Mouse (Mus musculus) CH12.LX (cell line): ENCODE results near the gene Thsd7b. TPM values are rescaled to one million over a fixed set of nuclear protein-coding genes. Genes with fewer than 3 reads are reported as not detected.
A peak's percentile ranks its signal among the peaks of the same experiment; 100 is the strongest.

Experiments used
- DNase-seq: peaks from one replicate; pipeline ENCODE4 v3.0.0-alpha.2; 2013; ENCODE audit errors: extremely low read depth
- H3K27ac ChIP-seq: 2 replicates; pipeline ENCODE4 v1.5.1; 2012; ENCODE audit warnings: low read depth, mild to moderate bottlenecking, control low read depth, moderate library complexity; ENCODE audit not compliant: insufficient read depth
- H3K27me3 ChIP-seq: replicated peaks from 2 replicates; pipeline ENCODE3; 2012; ENCODE audit warnings: inconsistent platforms
- H3K36me3 ChIP-seq, 2 experiments: replicated peaks in 1 of 2; 2 replicates each; pipeline versions ENCODE3 to v1.6.1; 2012; ENCODE audit warnings: inconsistent platforms in 1 of 2, low read length in 1 of 2, mild to moderate bottlenecking in 1 of 2, mixed read lengths in 1 of 2, moderate library complexity in 1 of 2; ENCODE audit not compliant: control insufficient read depth in 1 of 2, insufficient read depth in 1 of 2
- H3K4me1 ChIP-seq, 2 experiments: 2 replicates each; pipeline ENCODE4 v1.6.1; 2012; ENCODE audit warnings: inconsistent platforms in 1 of 2, moderate library complexity in 1 of 2; ENCODE audit not compliant: insufficient read depth in 2 of 2, control insufficient read depth in 1 of 2
- H3K4me2 ChIP-seq: 2 replicates; pipeline ENCODE4 v1.6.1; 2012; ENCODE audit warnings: low read depth, mild to moderate bottlenecking, control low read depth; ENCODE audit not compliant: poor library complexity, insufficient read depth, severe bottlenecking
- H3K4me3 ChIP-seq, 3 experiments: fragments of 150-350 bp in 1 of 3; sonication (generic) in 1 of 3; replicated peaks in 1 of 3; 2 replicates each; pipeline versions ENCODE3 to v1.5.1; 2011 to 2012; ENCODE audit warnings: low read depth in 2 of 3, low read length in 2 of 3, mild to moderate bottlenecking in 2 of 3, moderate library complexity in 2 of 3, control low read depth in 1 of 3, improper control_type of control experiment in 1 of 3, inconsistent platforms in 1 of 3, mixed read lengths in 1 of 3; ENCODE audit not compliant: poor library complexity in 1 of 3
- H3K79me2 ChIP-seq: replicated peaks from 2 replicates; pipeline ENCODE4 v1.6.1; 2012; ENCODE audit warnings: mild to moderate bottlenecking, moderate library complexity; ENCODE audit not compliant: control insufficient read depth, poor library complexity, insufficient read depth, severe bottlenecking; ENCODE audit errors: extremely low read depth
- H3K9ac ChIP-seq: 2 replicates; pipeline ENCODE4 v1.6.1; 2012; ENCODE audit warnings: low read depth, mild to moderate bottlenecking, control low read depth, moderate library complexity; ENCODE audit not compliant: insufficient read depth
- H3K9me3 ChIP-seq: replicated peaks from 2 replicates; pipeline ENCODE3; 2012; ENCODE audit warnings: low read length, inconsistent platforms, mixed read lengths
- BHLHE40 ChIP-seq: IDR thresholded peaks from 2 replicates; pipeline ENCODE4 v1.6.1; 2011; ENCODE audit warnings: mild to moderate bottlenecking, low read depth, low read length, improper control_type of control experiment
- CHD2 ChIP-seq: IDR thresholded peaks from 2 replicates; pipeline ENCODE4 v1.6.1; 2011; ENCODE audit warnings: low read length, improper control_type of control experiment
- CTCF ChIP-seq, 2 experiments: IDR thresholded peaks in 1 of 2; conservative IDR thresholded peaks in 1 of 2; 2 replicates each; pipeline ENCODE4 v1.5.1; 2011 to 2012; ENCODE audit warnings: low read depth in 2 of 2, low read length in 2 of 2, improper control_type of control experiment in 1 of 2, inconsistent platforms in 1 of 2, mild to moderate bottlenecking in 1 of 2, moderate library complexity in 1 of 2
- E2F4 ChIP-seq: IDR thresholded peaks from 2 replicates; pipeline ENCODE4 v1.6.1; 2011; ENCODE audit warnings: low read depth, low read length, improper control_type of control experiment; ENCODE audit not compliant: insufficient replicate concordance
- EP300 ChIP-seq: IDR thresholded peaks from 2 replicates; pipeline ENCODE4 v1.6.1; 2011; ENCODE audit warnings: low read length, improper control_type of control experiment
- ETS1 ChIP-seq: conservative IDR thresholded peaks from 2 replicates; pipeline ENCODE4 v1.6.1; 2012; ENCODE audit warnings: low read depth, mild to moderate bottlenecking, inconsistent platforms, low read length, improper control_type of control experiment, moderate library complexity
- GABPA ChIP-seq: IDR thresholded peaks from 2 replicates; pipeline ENCODE4 v1.6.1; 2012; ENCODE audit warnings: low read depth, low read length, improper control_type of control experiment, inconsistent platforms; ENCODE audit not compliant: insufficient replicate concordance
- HCFC1 ChIP-seq: IDR thresholded peaks from 2 replicates; pipeline ENCODE4 v1.6.1; 2012; ENCODE audit warnings: low read depth, mild to moderate bottlenecking, inconsistent platforms, low read length, improper control_type of control experiment
- JUND ChIP-seq: conservative IDR thresholded peaks from 2 replicates; pipeline ENCODE4 v1.6.1; 2011; ENCODE audit warnings: low read depth, low read length, improper control_type of control experiment
- KAT2A ChIP-seq: IDR thresholded peaks from 2 replicates; pipeline ENCODE4 v1.6.1; 2012; ENCODE audit warnings: low read length, improper control_type of control experiment, inconsistent platforms; ENCODE audit not compliant: insufficient replicate concordance
- MAFK ChIP-seq: IDR thresholded peaks from 2 replicates; pipeline ENCODE4 v1.6.1; 2011; ENCODE audit warnings: low read length, improper control_type of control experiment; ENCODE audit not compliant: insufficient replicate concordance
- MAZ ChIP-seq: IDR thresholded peaks from 2 replicates; pipeline ENCODE4 v1.6.1; 2012; ENCODE audit warnings: low read depth, mild to moderate bottlenecking, inconsistent platforms, low read length, improper control_type of control experiment, moderate library complexity
- MEF2A ChIP-seq: IDR thresholded peaks from 2 replicates; pipeline ENCODE4 v1.6.1; 2014; ENCODE audit warnings: low read depth, mild to moderate bottlenecking, inconsistent platforms, low read length, improper control_type of control experiment, borderline replicate concordance
- MXI1 ChIP-seq: IDR thresholded peaks from 2 replicates; pipeline ENCODE4 v1.6.1; 2011; ENCODE audit warnings: mild to moderate bottlenecking, low read depth, low read length, improper control_type of control experiment
- PAX5 ChIP-seq: IDR thresholded peaks from 2 replicates; pipeline ENCODE4 v1.6.1; 2012; ENCODE audit warnings: low read length, inconsistent platforms, mixed read lengths
- RAD21 ChIP-seq: IDR thresholded peaks from 2 replicates; pipeline ENCODE4 v1.6.1; 2011; ENCODE audit warnings: low read depth, mild to moderate bottlenecking, low read length, improper control_type of control experiment, moderate library complexity
- RCOR1 ChIP-seq: conservative IDR thresholded peaks from 2 replicates; pipeline ENCODE4 v1.6.1; 2012; ENCODE audit warnings: low read depth, mild to moderate bottlenecking, inconsistent platforms, low read length, improper control_type of control experiment
- SIN3A ChIP-seq: IDR thresholded peaks from 2 replicates; pipeline ENCODE4 v1.6.1; 2012; ENCODE audit warnings: low read length, improper control_type of control experiment, inconsistent platforms
- SMC3 ChIP-seq: IDR thresholded peaks from 2 replicates; pipeline ENCODE4 v1.6.1; 2011; ENCODE audit warnings: low read depth, low read length, improper control_type of control experiment
- TBP ChIP-seq: conservative IDR thresholded peaks from 2 replicates; pipeline ENCODE4 v1.6.1; 2011; ENCODE audit warnings: low read depth, low read length, improper control_type of control experiment
- TCF12 ChIP-seq: IDR thresholded peaks from 2 replicates; pipeline ENCODE4 v1.6.1; 2014; ENCODE audit warnings: low read depth, mild to moderate bottlenecking, inconsistent platforms, low read length, improper control_type of control experiment
- UBTF ChIP-seq: IDR thresholded peaks from 2 replicates; pipeline ENCODE4 v1.6.1; 2012; ENCODE audit warnings: low read depth, mild to moderate bottlenecking, inconsistent platforms, low read length, improper control_type of control experiment, moderate library complexity
- USF1 ChIP-seq: IDR thresholded peaks from 2 replicates; pipeline ENCODE4 v1.6.1; 2014; ENCODE audit warnings: low read depth, mild to moderate bottlenecking, inconsistent platforms, low read length, improper control_type of control experiment
- ZMIZ1 ChIP-seq: IDR thresholded peaks from 2 replicates; pipeline ENCODE4 v1.6.1; 2012; ENCODE audit warnings: low read depth, mild to moderate bottlenecking, inconsistent platforms, low read length, improper control_type of control experiment
- ZNF384 ChIP-seq: IDR thresholded peaks from 2 replicates; pipeline ENCODE4 v1.6.1; 2012; ENCODE audit warnings: low read depth, low read length, improper control_type of control experiment, inconsistent platforms
- dilution Hi-C: fragments of 300-500 bp; cut with MboI; formaldehyde crosslinking; loops from 2 replicates; pipeline ENCODE4 v1.14.3; 2020; ENCODE audit warnings: low sequenced_read_pairs; ENCODE audit not compliant: extremely low pct_unique_long_range_greater_than_20kb, extremely low pct_ligation_motif_present
- in situ Hi-C: fragments of 300-500 bp; cut with MboI; formaldehyde crosslinking; loops from 3 replicates; pipeline ENCODE4 v1.14.3; 2019; ENCODE audit warnings: low sequenced_read_pairs, low pct_ligation_motif_present, low pct_unique_long_range_greater_than_20kb, mixed read lengths
- polyA plus RNA-seq: library from polyadenylated mRNA; unstranded; fragments of >175 nt; gene quantifications from 2 replicates; pipeline ENCODE4 v1.2.1, GENCODE M21; 2012; ENCODE audit warnings: low read depth; ENCODE audit not compliant: insufficient read length
- total RNA-seq, 2 experiments: library from RNA; depleted of rRNA; stranded (reverse); fragments of 300-350 nt in 1 of 2; fragments of >200 nt in 1 of 2; gene quantifications; 2 replicates each; pipeline ENCODE4 v1.2.3; 2012 to 2014

Gene Thsd7b
- total and polyA plus RNA-seq, 3 experiments, result not detected

DNA sequence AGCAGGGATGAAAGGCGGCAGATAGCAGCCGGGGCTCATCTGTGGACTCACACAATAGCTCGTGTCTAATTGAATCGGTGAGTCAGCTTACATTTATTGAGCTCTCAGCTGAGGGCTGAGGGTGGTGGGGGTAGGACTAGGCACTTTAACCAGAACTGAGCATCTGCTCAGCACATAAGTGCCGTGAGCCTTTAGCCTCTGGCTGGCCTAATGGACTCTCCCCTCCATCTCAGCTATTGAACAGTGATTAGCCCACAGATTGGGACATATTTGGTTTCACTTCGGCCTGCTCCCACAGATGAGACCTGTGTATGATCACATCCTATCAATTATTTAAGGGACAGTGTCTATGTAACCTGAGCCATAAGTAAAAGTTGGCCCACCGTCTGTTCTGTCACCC, 200.4 kb downstream of the Thsd7b start:
- in situ Hi-C loops, result no loop called here
- dilution Hi-C loops, result no loop called here
- DNase-seq, result no peak
- H3K36me3 ChIP-seq, result no peaks in the 10 kb centered on the region
- no peaks in the 10 kb centered on the region for H3K79me2 ChIP-seq
- no peak overlapping the region for H3K9ac ChIP-seq
- no peak for TF ChIP-seq HCFC1
- TF ChIP-seq RAD21, result no peak
- TF ChIP-seq ZMIZ1, result no peak
- H3K4me2 ChIP-seq, result peak overlapping the region; percentile 11
- no peaks in the 10 kb centered on the region for H3K4me1 ChIP-seq
- no peaks in the 10 kb centered on the region for H3K27me3 ChIP-seq
- H3K4me3 ChIP-seq, result no peak overlapping the region
- H3K9me3 ChIP-seq, result no peaks in the 10 kb centered on the region
- H3K27ac ChIP-seq, result no peak overlapping the region

DNA sequence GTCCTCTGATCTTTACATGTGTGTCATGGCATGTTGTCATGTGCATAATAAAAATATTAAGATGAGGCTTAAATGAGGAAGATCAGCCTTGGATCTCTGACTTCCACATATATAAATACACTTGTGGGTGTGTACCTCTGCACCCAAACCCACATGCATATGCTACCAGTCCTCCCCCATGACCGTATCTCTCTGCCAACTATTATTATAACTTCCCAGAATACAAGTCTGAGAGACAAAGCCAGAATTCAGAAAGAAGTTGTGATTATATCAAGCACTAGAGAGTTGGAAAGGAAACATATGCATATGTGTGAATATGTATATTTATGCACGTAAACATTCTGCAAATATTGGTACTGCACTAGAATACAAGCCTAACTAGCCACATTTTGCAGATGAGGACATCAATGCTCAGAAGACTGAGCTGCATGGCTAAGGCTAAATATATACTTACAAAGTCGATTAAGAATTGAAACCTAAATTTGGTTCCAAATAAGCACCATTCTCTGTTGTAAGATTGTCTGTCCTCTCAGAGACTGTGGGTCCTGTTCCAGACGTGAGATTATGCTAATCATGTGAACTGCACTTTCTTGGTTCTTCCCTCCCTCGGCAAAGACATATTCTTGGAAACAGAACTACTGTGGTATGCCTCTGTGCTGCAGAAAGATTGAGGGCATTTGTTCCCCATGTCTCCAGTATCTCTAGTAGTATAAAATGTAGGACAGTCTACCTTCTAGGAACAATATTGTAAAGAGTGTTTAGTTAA, 211.3 kb downstream of the Thsd7b start:
- no peak for DNase-seq
- no peaks in the 10 kb centered on the region for H3K36me3 ChIP-seq
- no peaks in the 10 kb centered on the region for H3K27me3 ChIP-seq
- no peak overlapping the region for H3K27ac ChIP-seq
- H3K4me2 ChIP-seq, result no peak overlapping the region
- no peaks in the 10 kb centered on the region for H3K9me3 ChIP-seq
- H3K9ac ChIP-seq, result no peak overlapping the region
- H3K4me1 ChIP-seq, result no peaks in the 10 kb centered on the region
- no peaks in the 10 kb centered on the region for H3K79me2 ChIP-seq
- TF ChIP-seq JUND, result no peak
- no peak for TF ChIP-seq BHLHE40
- no peak for TF ChIP-seq RCOR1
- no peak for TF ChIP-seq MAFK
- no peak for TF ChIP-seq ETS1
- TF ChIP-seq MXI1, result no peak
- TF ChIP-seq CHD2, result no peak
- in situ Hi-C loops (no loop called here), dilution Hi-C loops (no loop called here)
- no peak overlapping the region for H3K4me3 ChIP-seq

DNA sequence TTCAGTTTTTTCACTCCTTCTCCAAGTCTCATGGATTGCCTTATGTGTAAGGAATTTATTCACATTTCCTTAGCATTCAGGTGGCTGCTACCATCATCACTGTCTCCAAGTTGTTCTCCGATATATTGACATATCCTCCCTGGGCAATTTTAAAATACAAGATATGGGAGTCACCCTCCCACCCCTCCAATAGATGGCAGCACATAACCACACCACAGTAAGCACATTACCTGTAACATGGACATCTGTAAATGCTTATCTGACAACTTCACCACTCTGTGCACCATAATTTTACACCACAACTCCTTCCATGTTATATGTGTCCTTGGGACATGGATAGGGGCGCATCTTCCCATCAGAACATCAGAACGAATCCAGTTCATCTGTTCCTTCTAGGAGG, 218.0 kb downstream of the Thsd7b start:
- H3K9ac ChIP-seq, result no peak overlapping the region
- peak; percentile 39 for DNase-seq
- H3K36me3 ChIP-seq, result no peaks in the 10 kb centered on the region
- no peak overlapping the region for H3K27ac ChIP-seq
- dilution Hi-C loops (no loop called here), in situ Hi-C loops (no loop called here)
- H3K79me2 ChIP-seq, result no peaks in the 10 kb centered on the region
- H3K9me3 ChIP-seq, result no peaks in the 10 kb centered on the region
- H3K4me3 ChIP-seq, result no peak overlapping the region
- no peaks in the 10 kb centered on the region; a peak in 1 of 4 replicates for H3K4me1 ChIP-seq
- no peak overlapping the region for H3K4me2 ChIP-seq
- no peaks in the 10 kb centered on the region for H3K27me3 ChIP-seq
- no peak for TF ChIP-seq KAT2A
- TF ChIP-seq SMC3, result peak; percentile 49
- TF ChIP-seq JUND, result no peak
- no peak for TF ChIP-seq E2F4
- no peak for TF ChIP-seq SIN3A
- peak; percentile 20 to 72; a peak in 3 of 4 replicates for TF ChIP-seq CTCF (conservative IDR thresholded peaks at IDR 0.05 in 1 of 2, IDR thresholded peaks at IDR 0.05 in 1 of 2; ENCODE audit: low read depth in 2 of 2, low read length in 2 of 2)
- TF ChIP-seq RAD21, result peak; percentile 75
- TF ChIP-seq ZNF384, result no peak
- TF ChIP-seq TBP, result no peak
- TF ChIP-seq UBTF, result no peak
- no peak for TF ChIP-seq GABPA
- no peak for TF ChIP-seq MEF2A
- TF ChIP-seq USF1, result no peak
- TF ChIP-seq ETS1, result no peak
- no peak for TF ChIP-seq MAZ
- TF ChIP-seq PAX5, result no peak
- no peak for TF ChIP-seq EP300
- TF ChIP-seq TCF12, result no peak
